Mouse (Mus musculus) small intestine, adult 2 months (tissue): ENCODE measurements around the gene Pigx.

ENCODE experiments used
- CTCF ChIP-seq: fragments of 200-500 bp; IDR thresholded peaks from 2 replicates; pipeline ENCODE4 v1.5.1; 2012; ENCODE audit warnings: low read depth, mild to moderate bottlenecking, control low read depth, inconsistent platforms, low read length, moderate library complexity, mixed read lengths; ENCODE audit not compliant: insufficient replicate concordance, insufficient read length; ENCODE audit errors: extremely low read depth
- POLR2A ChIP-seq: fragments of 200-500 bp; IDR thresholded peaks from 2 replicates; pipeline ENCODE4 v1.6.1; 2012; ENCODE audit warnings: low read depth, mild to moderate bottlenecking, control low read depth, inconsistent platforms, low read length, moderate library complexity

DNA sequence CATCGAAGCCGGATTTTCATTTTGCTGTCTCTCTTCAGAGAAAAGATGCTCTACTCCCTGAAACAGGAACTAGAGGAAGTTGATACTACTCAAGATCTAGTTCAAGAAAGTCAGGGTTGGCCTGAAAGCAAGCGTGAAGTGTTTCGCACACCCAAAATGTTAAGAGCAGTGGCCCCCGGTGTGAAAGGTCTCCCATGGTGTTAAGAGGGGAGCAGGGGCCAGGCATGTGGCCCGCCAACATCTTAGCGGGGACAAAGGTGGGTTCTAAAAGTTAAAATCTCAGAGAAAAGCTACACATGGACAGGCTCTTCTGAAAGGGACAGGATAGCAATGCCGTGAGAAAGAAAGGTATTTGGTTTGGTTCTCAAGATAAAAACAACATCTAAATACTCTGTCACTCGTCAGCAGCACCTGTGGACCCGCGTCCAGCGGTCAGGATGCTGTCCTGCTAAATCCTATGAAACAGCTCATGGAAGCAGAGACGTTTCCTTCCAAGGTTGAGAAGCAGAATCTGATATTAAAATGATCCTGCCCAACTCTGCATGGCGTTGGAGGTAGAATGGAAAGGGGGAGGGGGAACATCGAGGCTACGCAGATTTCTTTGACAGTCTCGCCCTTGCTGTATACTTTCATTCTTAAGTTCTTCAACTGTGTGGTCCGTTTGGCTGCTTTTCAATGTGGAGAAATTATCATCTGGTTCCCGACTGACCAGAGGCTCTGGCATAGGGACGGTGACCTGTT lies 30.1 kb upstream of the Pigx start:
- no peak for TF ChIP-seq CTCF
- no peak for TF ChIP-seq POLR2A
